Mouse (Mus musculus) heart, postnatal 25 days (tissue): Measurements from ENCODE around the gene Stk32b. TPM values are rescaled to one million over a fixed set of nuclear protein-coding genes. Genes with fewer than 3 reads are reported as not detected.
A peak's percentile ranks its signal among the peaks of the same experiment; 100 is the strongest.

ENCODE experiments used
- DNase-seq: peaks from one replicate; pipeline ENCODE4 v3.0.0; 2022; ENCODE audit warnings: low spot score
- intact Hi-C: fragments of 180-260 bp; cut with DNase I; formaldehyde crosslinking; loops from one replicate; pipeline ENCODE4 v1.15.1; 2025
- total RNA-seq, 2 experiments: library from RNA; stranded (reverse); gene quantifications; 2 replicates each; pipeline ENCODE4 v1.2.3; 2021

The Stk32b gene
- under 1 TPM; 0.22 to 0.29 TPM for total RNA-seq

DNA sequence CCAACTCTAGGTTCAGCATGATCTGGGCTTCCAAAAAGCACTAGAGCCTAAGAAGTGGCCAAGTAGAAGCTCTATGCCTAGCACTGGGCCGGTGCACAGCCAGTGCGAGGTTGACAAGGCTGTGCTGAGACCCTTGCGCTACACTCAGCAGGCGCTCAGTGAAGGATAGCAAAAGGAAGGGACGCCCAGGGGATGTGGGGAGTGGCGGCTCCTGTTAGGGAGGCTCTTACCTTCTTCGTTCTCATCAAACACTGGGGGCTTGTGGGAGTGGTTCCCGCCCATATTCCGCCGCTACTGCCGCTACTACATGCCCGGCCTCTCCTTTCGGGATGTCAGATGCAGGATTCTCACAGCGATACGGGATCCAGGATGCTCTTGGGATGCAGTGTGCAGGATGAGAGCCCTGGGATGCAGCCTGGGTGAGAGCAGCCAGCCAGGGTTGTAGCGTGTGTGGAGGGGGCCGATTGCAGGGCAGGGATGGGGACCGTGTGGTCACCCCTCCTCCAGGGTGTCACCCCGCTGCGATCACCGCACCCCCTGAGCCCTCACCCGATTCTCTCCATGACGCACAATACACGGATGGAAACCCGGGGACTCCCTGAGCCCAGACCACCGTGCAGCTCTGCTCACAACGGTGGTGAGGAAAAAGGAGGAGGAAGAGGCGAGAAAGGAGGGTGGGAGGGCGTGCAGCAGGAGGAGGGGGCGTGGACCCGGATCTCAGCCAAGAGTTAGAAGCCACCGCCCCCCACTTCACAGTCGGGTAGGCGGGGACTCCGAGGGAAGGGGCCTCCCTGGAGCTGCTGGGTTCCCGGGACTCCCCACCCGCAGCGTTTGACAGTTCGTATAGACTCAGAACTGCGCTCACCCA is at the start of gene Stk32b:
Stk32b (minus strand) TSS at position 667 of the 868 bp plus-strand sequence.
- intact Hi-C loops = loop anchor here (1.0 kb wide), 1 partner anchor 418 kb away; no protein-coding TSS in a partner anchor
- DNase-seq = no peak

DNA sequence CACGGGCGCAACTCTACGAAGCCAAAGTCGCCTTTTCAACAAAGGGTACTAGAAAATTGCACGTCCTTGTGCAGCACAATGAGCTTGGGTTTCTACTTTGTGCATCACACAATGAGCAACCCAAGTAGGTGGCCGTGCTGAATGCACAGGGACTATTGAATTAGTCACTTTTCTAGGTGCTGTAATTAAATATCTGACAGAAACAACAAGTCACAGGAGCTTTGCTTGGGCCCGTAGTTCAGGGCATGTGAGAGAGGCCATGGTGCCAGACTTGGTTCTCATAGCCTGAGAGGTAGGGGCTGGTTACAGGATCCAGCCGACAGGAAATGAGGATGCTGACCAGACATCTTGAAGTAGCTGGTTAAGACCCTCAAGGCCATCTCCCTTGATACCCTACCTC is 48.9 kb upstream of the Stk32b start:
- DNase-seq = no peak
- intact Hi-C loops = no loop called here

DNA sequence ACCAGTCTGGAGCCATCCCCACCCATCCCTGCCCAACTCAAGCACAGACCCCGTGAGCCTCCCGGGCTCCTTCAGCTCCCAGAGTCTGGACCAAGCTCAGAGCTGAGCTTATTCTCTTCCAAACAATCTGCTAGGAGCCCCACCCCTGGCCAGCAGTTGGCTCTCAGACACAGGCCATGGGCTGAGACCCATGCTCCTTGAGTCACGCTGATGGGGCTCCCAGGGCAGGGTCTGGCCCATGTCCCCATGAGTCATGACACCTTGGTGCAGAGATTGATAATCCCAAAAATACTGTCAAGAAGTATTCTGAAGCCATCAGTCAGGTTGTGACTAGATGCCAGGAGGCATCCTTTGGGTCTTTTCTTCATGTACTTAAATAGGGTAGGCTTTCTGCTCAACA is 45.1 kb upstream of the Stk32b start:
- intact Hi-C loops = no loop called here
- DNase-seq = no peak

DNA sequence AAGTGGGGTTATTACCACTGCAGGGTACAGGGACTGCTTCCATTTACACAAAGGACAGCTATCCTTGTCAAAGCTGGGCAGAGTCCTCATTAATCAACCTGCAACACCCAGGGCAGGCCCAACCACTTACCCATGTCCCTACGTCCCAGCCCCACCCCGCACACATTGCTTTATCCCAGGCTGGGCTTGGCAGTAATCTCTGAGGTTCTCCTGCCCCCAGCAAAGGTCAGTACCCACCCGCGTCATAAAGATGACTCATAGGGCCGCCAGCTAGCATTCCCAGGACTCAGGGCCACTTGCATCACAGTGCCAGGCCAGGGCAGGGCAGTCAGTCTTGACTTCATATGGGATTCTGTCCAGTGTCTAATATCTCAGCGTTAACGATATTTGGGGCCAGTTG is 36.4 kb upstream of the Stk32b start:
- intact Hi-C loops = loop anchor here (2.0 kb wide), 1 partner anchor 455 kb away; no protein-coding TSS in a partner anchor
- no peak for DNase-seq

DNA sequence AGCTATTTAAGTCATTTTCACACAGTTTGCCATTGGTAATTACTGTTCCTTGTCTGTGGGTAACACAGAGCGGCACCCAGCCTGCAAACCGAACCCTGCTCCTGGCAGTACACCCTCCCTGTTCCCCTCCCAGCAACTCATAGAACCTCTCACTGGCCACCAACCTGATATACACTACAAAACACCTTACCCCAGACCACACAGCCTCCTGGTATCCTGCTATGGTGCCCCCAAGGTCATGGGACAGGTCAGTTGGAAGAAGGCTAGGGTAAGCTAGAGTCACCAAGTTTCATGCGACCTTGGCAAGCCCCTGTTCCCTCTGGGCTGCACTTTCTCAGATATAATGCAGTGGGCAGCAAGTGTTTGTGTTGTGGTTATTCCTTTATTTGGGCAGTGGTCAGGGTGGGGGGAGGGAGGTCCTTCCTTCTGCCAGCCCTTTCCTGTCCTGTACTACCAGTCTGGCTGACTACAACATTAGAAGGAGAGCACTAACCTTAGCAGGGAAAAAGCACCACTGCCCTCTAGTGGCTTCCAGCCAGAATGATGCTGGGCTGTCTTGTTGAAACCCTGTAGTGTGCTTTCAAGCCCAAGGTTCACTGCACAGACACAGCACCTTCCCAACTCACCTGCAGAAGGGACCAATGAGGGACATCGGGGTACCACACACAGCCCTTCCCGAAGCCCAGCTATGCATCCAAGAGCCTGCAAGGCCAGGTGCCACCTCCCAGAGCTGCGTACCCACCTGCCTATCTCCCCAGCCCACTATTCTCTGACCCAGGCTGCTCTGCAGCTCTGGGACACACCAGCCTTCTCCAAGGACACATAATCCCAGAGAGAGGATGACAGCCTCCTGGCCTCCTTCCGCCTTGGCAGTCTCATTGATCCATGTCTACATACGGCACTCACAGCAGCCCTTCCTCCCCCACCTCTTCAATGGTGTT is 35.3 kb upstream of the Stk32b start:
- intact Hi-C loops = loop anchor here (2.0 kb wide), 1 partner anchor 453 kb away; no protein-coding TSS in a partner anchor
- DNase-seq = peak; percentile 36

GRCm38 (mm10) chr5:37743889-37744707 is 27.1 kb upstream of the Stk32b start:
- intact Hi-C loops = no loop called here
- DNase-seq = no peak

DNA sequence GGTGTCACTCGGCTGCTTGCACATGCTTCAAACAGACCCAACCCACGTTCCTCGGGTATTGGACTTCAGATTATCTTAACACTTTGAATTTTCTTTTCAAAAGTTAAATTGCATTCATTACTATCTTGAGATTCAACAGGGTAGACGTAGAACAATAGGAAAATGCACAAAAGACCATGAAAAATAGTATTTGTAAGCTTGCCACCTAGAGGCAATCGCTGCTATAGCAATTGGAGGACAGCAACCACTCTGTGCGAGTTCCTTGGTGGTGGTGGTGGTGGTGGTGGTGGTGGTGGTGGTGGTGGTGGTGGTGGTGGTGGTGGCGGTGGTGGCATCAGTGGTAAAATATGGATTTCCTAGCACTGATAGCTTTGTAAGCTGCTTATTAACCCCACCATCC is 19.2 kb upstream of the Stk32b start:
- intact Hi-C loops = no loop called here
- DNase-seq = no peak

DNA sequence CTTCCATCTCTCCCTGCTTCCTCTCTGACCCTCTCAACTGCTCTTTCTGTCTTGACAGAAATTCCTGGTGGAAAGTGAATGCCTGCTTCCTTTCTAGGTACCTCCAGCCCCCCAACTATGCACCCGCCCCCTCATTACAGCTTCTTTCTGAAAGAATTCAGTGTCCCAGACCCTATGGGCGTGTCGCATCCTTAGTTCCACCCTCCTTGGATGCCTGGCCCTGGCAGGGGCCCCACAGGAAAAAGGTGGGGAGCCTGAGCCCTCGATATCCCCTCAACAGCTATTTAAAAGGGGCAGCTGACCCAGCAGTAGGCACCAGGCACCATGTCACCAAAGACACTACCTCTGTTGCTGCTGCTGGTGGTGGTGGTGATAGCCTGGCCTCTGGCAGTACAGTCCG is 18.3 kb upstream of the Stk32b start, which contains the start of gene Cytl1:
Cytl1 (plus strand) TSS at position 296 of the 400 bp plus-strand sequence.
- DNase-seq = no peak

GRCm38 (mm10) chr5:37730781-37731180 is 13.8 kb upstream of the Stk32b start:
- intact Hi-C loops = no loop called here

More for the DNA sequence above, 18.3 kb upstream of the Stk32b start, which contains the start of gene Cytl1:
- intact Hi-C loops = no loop called here

DNA sequence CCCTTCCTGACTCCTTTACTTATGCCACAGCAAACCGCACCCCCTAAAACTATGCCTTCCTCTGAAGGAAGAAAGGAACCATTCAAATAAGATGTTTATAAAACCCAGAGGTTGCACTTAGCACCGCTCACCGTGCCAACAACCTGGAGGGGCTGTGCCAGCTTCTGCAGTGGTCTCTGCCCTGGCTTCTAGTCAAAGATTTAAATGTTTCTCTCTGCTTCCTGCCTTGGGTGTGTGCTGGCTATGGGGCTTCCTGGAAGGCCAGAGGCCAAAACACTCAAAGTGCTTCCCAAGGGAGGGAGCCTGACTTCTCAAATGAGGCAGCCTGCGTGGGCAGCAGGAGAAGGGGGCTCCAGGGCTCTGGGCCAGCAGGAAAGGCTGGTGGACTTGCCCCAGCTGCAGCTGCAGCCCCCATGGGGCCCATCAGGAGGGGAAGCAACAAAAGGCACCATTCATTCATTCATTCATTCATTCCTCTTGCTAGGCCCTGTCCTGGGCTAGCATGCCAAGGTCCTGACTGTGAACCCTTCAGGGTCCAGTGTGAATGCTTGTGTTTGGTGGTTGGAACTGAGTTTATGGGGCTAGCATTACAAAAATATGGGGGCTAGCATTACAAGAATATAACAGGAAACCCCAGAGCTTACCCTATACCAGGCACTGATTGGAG is 8.4 kb upstream of the Stk32b start:
- intact Hi-C loops = no loop called here
- peak; percentile 30 for DNase-seq

More at GRCm38 (mm10) chr5:37730781-37731180, 13.8 kb upstream of the Stk32b start:
- DNase-seq = peak; percentile 50

DNA sequence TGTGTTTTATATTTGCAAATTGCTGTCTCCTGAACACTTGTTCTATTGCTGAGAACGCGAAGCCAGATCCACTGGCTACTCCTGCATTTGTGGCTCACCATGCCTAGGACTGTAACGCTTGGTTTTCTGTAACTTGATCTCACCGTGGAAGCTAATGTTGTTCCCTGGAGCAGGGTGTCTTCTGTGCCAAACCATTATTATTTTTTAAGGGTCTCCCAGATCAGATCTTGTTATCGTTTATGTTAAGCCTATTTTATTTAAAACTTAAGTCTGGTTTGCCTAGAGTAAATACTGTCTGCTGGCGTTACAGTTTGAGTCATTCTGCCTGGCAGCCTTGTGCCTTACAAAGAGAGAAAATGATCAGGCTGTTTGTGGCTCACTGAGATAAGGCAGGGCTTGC is 3.7 kb upstream of the Stk32b start:
- no peak for DNase-seq
- intact Hi-C loops = no loop called here

- DNase-seq = no peak
- intact Hi-C loops = loop anchor here (1.0 kb wide), 1 partner anchor 419 kb away; no protein-coding TSS in a partner anchor
Measured at GRCm38 (mm10) chr5:37717384-37717963, 503 bp upstream of the Stk32b start.

DNA sequence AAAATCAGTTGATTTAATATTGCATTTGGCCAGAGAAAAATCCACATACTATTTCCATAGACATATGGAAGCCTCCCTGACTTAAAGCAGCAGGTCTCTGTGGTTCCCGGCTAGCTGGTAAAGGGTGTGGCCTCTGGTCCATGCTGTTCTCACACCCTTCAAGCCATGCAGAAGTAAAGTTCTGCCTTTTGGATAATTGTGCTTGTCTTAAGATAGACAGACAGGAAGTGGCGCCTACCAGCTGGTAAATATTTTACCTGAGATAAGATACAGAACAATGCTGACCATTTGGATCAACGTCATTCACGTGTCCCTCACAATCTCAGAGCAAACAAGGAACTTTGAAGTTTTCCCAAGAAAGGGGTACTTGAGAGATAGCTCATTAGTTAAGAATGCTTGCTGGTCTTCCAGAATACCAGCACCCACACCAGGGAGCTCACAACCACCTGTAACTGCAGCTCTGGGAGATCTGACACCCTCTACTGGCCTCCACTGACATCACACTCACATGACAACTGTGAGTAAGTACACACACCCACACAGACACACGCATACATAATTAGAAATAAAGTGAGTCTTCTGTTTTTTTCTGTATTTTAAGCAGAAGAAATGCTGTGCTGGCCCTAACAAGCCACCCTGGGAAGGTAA is 7.6 kb downstream of the Stk32b start:
- intact Hi-C loops = no loop called here
- DNase-seq = no peak

DNA sequence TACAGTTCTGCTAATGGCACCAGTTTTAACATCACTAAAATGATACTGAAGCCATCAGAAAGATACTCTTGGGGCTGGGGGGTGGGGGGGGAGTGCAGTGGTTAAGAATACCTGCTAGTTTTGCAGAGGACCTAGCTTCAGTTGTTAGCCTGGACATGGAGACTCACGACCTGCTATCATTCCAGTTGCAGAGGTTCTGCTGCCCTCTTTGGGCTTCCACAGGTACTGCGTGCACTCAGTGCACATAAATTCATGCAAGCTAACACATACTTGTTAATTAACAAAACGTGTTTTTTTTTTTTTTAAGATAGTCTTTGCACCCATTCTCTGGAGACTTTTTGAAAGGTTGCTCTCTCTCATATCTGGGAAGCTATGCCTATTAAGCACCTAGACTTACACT is 8.8 kb downstream of the Stk32b start:
- DNase-seq = no peak
- intact Hi-C loops = no loop called here

GRCm38 (mm10) chr5:37704962-37705361 is 12.0 kb downstream of the Stk32b start:
- intact Hi-C loops = no loop called here
- no peak for DNase-seq

- DNase-seq = no peak
- intact Hi-C loops = no loop called here
Measured at GRCm38 (mm10) chr5:37699757-37700156, 17.2 kb downstream of the Stk32b start.

DNA sequence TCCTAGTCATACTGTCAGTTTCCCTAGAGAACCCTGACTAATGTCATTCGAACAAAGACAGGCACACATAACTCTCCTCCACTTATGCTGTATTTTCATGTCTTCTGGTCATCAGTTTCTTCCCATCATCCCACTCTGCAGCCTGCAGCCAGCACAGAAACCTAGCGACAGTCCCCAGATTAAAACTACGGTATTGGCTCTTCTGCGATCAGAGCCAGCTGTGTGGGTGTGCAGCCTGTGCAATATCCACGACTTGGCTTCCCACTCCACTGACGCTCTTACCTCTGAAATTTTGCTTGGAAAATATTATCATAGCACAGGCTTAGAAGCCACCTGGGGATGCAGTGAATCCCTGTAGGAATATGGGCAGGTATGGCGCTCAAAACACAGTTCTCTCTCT is 19.7 kb downstream of the Stk32b start:
- no peak for DNase-seq
- intact Hi-C loops = no loop called here

DNA sequence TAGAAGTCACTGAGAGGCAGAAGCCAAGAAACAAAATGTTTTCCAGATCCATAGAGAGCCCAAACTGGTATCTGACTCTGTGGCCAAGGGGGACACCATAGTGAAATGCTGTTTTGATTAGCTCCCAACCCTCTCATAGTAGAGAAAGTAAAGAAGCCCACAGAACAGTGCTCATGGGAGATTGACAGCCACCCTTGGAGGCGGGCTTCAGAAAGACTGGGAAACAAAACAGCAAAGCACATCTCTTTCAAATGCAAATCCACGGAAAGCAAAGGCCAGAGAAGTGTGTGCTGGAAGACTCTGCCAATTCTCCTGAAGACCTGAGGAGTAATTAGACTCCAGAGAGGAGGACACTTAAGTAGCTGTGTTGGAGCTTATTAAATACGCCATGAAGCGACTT is 21.2 kb downstream of the Stk32b start:
- no peak for DNase-seq
- intact Hi-C loops = no loop called here
